8 mouse cellular contexts compared by ENCODE assay signal in genomic region chr15:83593702-83594512, GRCm38 (mm10). TPM values are rescaled to one million over a fixed set of nuclear protein-coding genes. Genes with fewer than 3 reads are reported as not detected.
DNase-seq lines count a peak whose midpoint lies in the region; ATAC-seq and TF ChIP-seq lines count a peak whose summit lies in the region.

No protein-coding gene starts in this region.

- no peak for DNase-seq in heart, postnatal 36 days
- DNase-seq in ES-E14 (ENCODE audit: low read depth, low spot score) (no peak), liver (peak; percentile 81)
- no peak for DNase-seq in urinary bladder, postnatal 10 days (ENCODE audit: low spot score)
- DNase-seq in cerebellum, adult 11 months: no peak

- in situ Hi-C loops in ES-E14 (cut with MboI; ENCODE audit: low sequenced_read_pairs in 2 of 2, unreplicated experiment in 2 of 2): no loop called here

- H3K36me3 ChIP-seq in heart, embryonic 11.5 days (ENCODE audit: control insufficient read depth, insufficient read depth, low read length): no peaks in the 10 kb centered on the region
- H3K36me3 ChIP-seq in ES-E14 (ENCODE audit: control insufficient read depth, insufficient read depth, low read length, poor library complexity, severe bottlenecking): peaks cover 18% of the 10 kb centered on the region
- H3K36me3 ChIP-seq in small intestine, adult 2 months (ENCODE audit: control insufficient read depth, insufficient read depth, low read length): no peaks in the 10 kb centered on the region

- WGBS in heart, embryonic 11.5 days (ENCODE audit: insufficient replicate concordance): 9% methylated on average over 19 of the region's 19 CpGs
- WGBS in small intestine, adult 2 months: 17% methylated on average over 19 of the region's 19 CpGs

- intact Hi-C loops in heart, postnatal 36 days (cut with DNase I): no loop called here

- H3K4me3 ChIP-seq in heart, embryonic 11.5 days (ENCODE audit: low read depth, low read length): peak overlapping the region; percentile 56
- peak overlapping the region; percentile 79 to 80 for H3K4me3 ChIP-seq in ES-E14 (ENCODE audit: insufficient read depth in 1 of 2, low read depth in 1 of 2, low read length in 2 of 2, poor library complexity in 1 of 2, severe bottlenecking in 1 of 2)
- peak overlapping the region; percentile 94 for H3K4me3 ChIP-seq in small intestine, adult 2 months (ENCODE audit: low read depth, low read length)

- peak overlapping the region; percentile 83 for H3K4me2 ChIP-seq in heart, embryonic 11.5 days

- H3K4me1 ChIP-seq in heart, embryonic 11.5 days (ENCODE audit: control insufficient read depth, insufficient read depth, low read length): peaks cover 20% of the 10 kb centered on the region
- H3K4me1 ChIP-seq in ES-E14 (ENCODE audit: control insufficient read depth in 2 of 2, insufficient read depth in 2 of 2, low read length in 2 of 2, poor library complexity in 1 of 2): peaks cover 0 to 5% of the 10 kb centered on the region in 2 experiments; a peak in 1 of 4 replicates
- H3K4me1 ChIP-seq in small intestine, adult 2 months (ENCODE audit: control insufficient read depth, insufficient read depth, insufficient read length, low read length): peaks cover 10% of the 10 kb centered on the region

- no peak for TF ChIP-seq POLR2A in small intestine, adult 2 months (IDR thresholded peaks at IDR 0.05; ENCODE audit: low read depth, low read length)

- no peaks in the 10 kb centered on the region for H3K27me3 ChIP-seq in heart, embryonic 11.5 days (ENCODE audit: control insufficient read depth, insufficient read depth, low read length)
- no peaks in the 10 kb centered on the region for H3K27me3 ChIP-seq in small intestine, adult 2 months (ENCODE audit: control insufficient read depth, insufficient read depth, low read length)

- no peak for TF ChIP-seq CTCF in small intestine, adult 2 months (IDR thresholded peaks at IDR 0.05; ENCODE audit: extremely low read depth, insufficient read length, insufficient replicate concordance, low read depth, low read length)

- peak overlapping the region; percentile 82 for H3K9ac ChIP-seq in heart, embryonic 11.5 days (ENCODE audit: low read depth, low read length)
- H3K9ac ChIP-seq in ES-E14 (ENCODE audit: insufficient read depth, low read depth, low read length, poor library complexity, severe bottlenecking): peak overlapping the region; percentile 91

- peak overlapping the region; percentile 36 for H3K27ac ChIP-seq in heart, embryonic 11.5 days (ENCODE audit: low read depth, low read length)
- no peak overlapping the region for H3K27ac ChIP-seq in ES-E14 (ENCODE audit: insufficient read depth, low read depth, low read length, poor library complexity, severe bottlenecking)
- no peak overlapping the region for H3K27ac ChIP-seq in small intestine, adult 2 months (ENCODE audit: insufficient read depth, low read depth, low read length)

- ATAC-seq in heart, embryonic 11.5 days (replicated peaks; ENCODE audit: insufficient number of reproducible peaks, low FRiP score, low TSS enrichment): peak; percentile 68
- ATAC-seq in erythroblast, adult 5-6 weeks (replicated peaks; ENCODE audit: low FRiP score, poor library complexity, severe bottlenecking): peak; percentile 60

- no peaks in the 10 kb centered on the region for H3K9me3 ChIP-seq in heart, embryonic 11.5 days (replicated peaks; ENCODE audit: control insufficient read depth, low read length)
- H3K9me3 ChIP-seq in ES-E14 (ENCODE audit: control insufficient read depth, insufficient read depth, low read depth, low read length): no peaks in the 10 kb centered on the region

TF ChIP-seq in ES-E14, 5 proteins besides CTCF, POLR2A, EP300 and RAD21:
- TF ChIP-seq ZNF384 (IDR thresholded peaks at IDR 0.05; ENCODE audit: low read depth, low read length): no peak
- no peak for TF ChIP-seq MAFK (IDR thresholded peaks at IDR 0.05; ENCODE audit: insufficient read depth, low read depth, low read length)
- no peak for TF ChIP-seq HCFC1 (IDR thresholded peaks at IDR 0.05; ENCODE audit: borderline replicate concordance, insufficient read depth, low read length)
- TF ChIP-seq ZC3H11A (IDR thresholded peaks at IDR 0.05; ENCODE audit: borderline replicate concordance, low read depth, low read length): no peak

RNA-seq across cellular contexts. Expression of gene Ttll12, which starts 1.1 kb away (rescaled TPM):
- polyA plus RNA-seq in heart, embryonic 11.5 days (2014; fragmentation: Nextera tagmentation; extraction: Ambion mirVana): 30.4 and 31.1 TPM in 2 replicates
- 1 to 10 TPM; 5.6 to 6.5 TPM for total RNA-seq in heart, postnatal 36 days (2021)
- 32.2 and 45.5 TPM in 2 replicates for total RNA-seq in ES-E14 (2012; rRNA removed)
- 9.4 and 16.1 TPM in 2 replicates for total RNA-seq in erythroblast, adult 5-6 weeks (2015; ENCODE audit: low replicate concordance)
- 5.9 and 9.8 TPM in 2 replicates for total RNA-seq in erythroblast, adult 5-6 weeks (2017; ENCODE audit: low replicate concordance)
- polyA plus RNA-seq in small intestine, adult 2 months (2012; rRNA removed): 12.9 and 17.5 TPM in 2 replicates

RNA-seq across cellular contexts. Expression of gene Mcat, which starts 30.3 kb away (rescaled TPM):
- 28.3 and 30.3 TPM in 2 replicates for polyA plus RNA-seq in heart, embryonic 11.5 days (2014; fragmentation: Nextera tagmentation; extraction: Ambion mirVana)
- total RNA-seq in heart, postnatal 36 days (2021): 10 to 100 TPM; 37.8 to 39.3 TPM
- 24.3 and 30.9 TPM in 2 replicates for total RNA-seq in ES-E14 (2012; rRNA removed)
- total RNA-seq in erythroblast, adult 5-6 weeks (2015; ENCODE audit: low replicate concordance): 0.38 TPM in 1 of 2 replicates, not detected in the other
- 3.1 and 4.3 TPM in 2 replicates for total RNA-seq in erythroblast, adult 5-6 weeks (2017; ENCODE audit: low replicate concordance)
- 10.4 and 15.1 TPM in 2 replicates for polyA plus RNA-seq in small intestine, adult 2 months (2012; rRNA removed)

RNA-seq across cellular contexts. Expression of gene Tspo, which starts 30.5 kb away (rescaled TPM):
- 129 and 136 TPM in 2 replicates for polyA plus RNA-seq in heart, embryonic 11.5 days (2014; fragmentation: Nextera tagmentation; extraction: Ambion mirVana)
- total RNA-seq in heart, postnatal 36 days (2021): 10 to 100 TPM; 60.2 to 68.3 TPM
- 43.4 and 44.7 TPM in 2 replicates for total RNA-seq in ES-E14 (2012; rRNA removed)
- total RNA-seq in erythroblast, adult 5-6 weeks (2015; ENCODE audit: low replicate concordance): 51.5 and 85.9 TPM in 2 replicates
- 51.9 and 74.4 TPM in 2 replicates for total RNA-seq in erythroblast, adult 5-6 weeks (2017; ENCODE audit: low replicate concordance)
- polyA plus RNA-seq in small intestine, adult 2 months (2012; rRNA removed): 188 and 215 TPM in 2 replicates
